In genomic region chr2:104711585-104712485, GRCm38 (mm10) we compare ENCODE assay signal across 8 mouse cellular contexts. TPM values are rescaled to one million over a fixed set of nuclear protein-coding genes. Genes with fewer than 3 reads are reported as not detected.
DNase-seq lines count a peak whose midpoint lies in the region; ATAC-seq and TF ChIP-seq lines count a peak whose summit lies in the region.

TSS of gene Tcp11l1 (minus strand) at chr2:104712169.

- TF ChIP-seq CTCF in G1E (IDR thresholded peaks at IDR 0.05; ENCODE audit: low read depth, low read length): no peak

- no peak for ATAC-seq in G1E (ENCODE audit: extremely low read depth, insufficient number of reproducible peaks, low FRiP score, poor library complexity, severe bottlenecking)
- ATAC-seq in frontal cortex, adult (ENCODE audit: low TSS enrichment): peak; percentile 86
- ATAC-seq in hematopoietic stem cell, adult 5-6 weeks (replicated peaks in 1 of 2; ENCODE audit: insufficient read depth in 1 of 2, low FRiP score in 2 of 2, low TSS enrichment in 1 of 2, low read depth in 1 of 2, poor library complexity in 2 of 2, severe bottlenecking in 2 of 2): peak; percentile 40 to 59
- peak; percentile 93 for ATAC-seq in lung, embryonic 16.5 days (ENCODE audit: low read depth)

- H3K4me2 ChIP-seq in lung, embryonic 16.5 days (ENCODE audit: low read depth, low read length): peak within 1 kb of the TSS; percentile 69

- no peaks in the 10 kb centered on the region for H3K36me3 ChIP-seq in G1E (replicated peaks)
- H3K36me3 ChIP-seq in lung, embryonic 16.5 days (ENCODE audit: control insufficient read depth, insufficient read depth, low read length): no peaks in the 10 kb centered on the region

- peak within 1 kb of the TSS; percentile 50 for H3K27ac ChIP-seq in lung, embryonic 16.5 days (ENCODE audit: low read length)

- no peaks in the 10 kb centered on the region for H3K9me3 ChIP-seq in G1E (replicated peaks)
- H3K9me3 ChIP-seq in lung, embryonic 16.5 days (ENCODE audit: control insufficient read depth, low read length): no peaks in the 10 kb centered on the region

- peaks cover 12% of the 10 kb centered on the region for H3K4me1 ChIP-seq in G1E (ENCODE audit: insufficient read depth, low read depth, low read length)
- H3K4me1 ChIP-seq in lung, embryonic 16.5 days (replicated peaks; ENCODE audit: control insufficient read depth, insufficient read depth, low read length): peaks cover 2% of the 10 kb centered on the region; the same call in 1 of the 2 replicates

- WGBS in lung, embryonic 16.5 days: under 1% methylated on average over 70 of the region's 99 CpGs

- peak; percentile 20 for DNase-seq in G1E (ENCODE audit: low spot score)
- peak; percentile 67 to 82 for DNase-seq in cerebellum, adult 18-20 months
- DNase-seq in layer of hippocampus, postnatal 10 days (ENCODE audit: low spot score in 2 of 2): peak; percentile 72 to 80
- peak; percentile 61 for DNase-seq in ovary, postnatal 10 days (ENCODE audit: low spot score)
- peak; percentile 30 for DNase-seq in thymus, postnatal 25 days

- peak within 1 kb of the TSS; percentile 75 for H3K4me3 ChIP-seq in G1E (ENCODE audit: low read depth, low read length)
- peak within 1 kb of the TSS; percentile 81 for H3K4me3 ChIP-seq in lung, embryonic 16.5 days (ENCODE audit: low read length)

- H3K27me3 ChIP-seq in G1E (ENCODE audit: insufficient read depth, low read length): peaks cover 2% of the 10 kb centered on the region; the same call in 1 of the 2 replicates
- no peaks in the 10 kb centered on the region for H3K27me3 ChIP-seq in lung, embryonic 16.5 days (ENCODE audit: control insufficient read depth, insufficient read depth, low read depth, low read length)

- H3K9ac ChIP-seq in lung, embryonic 16.5 days (ENCODE audit: low read length): peak within 1 kb of the TSS; percentile 87

RNA-seq across cellular contexts. Expression of gene Tcp11l1, which starts in this region (rescaled TPM):
- 15.6 and 17.5 TPM in 2 replicates for total RNA-seq in G1E (2014; fragmentation: Nextera tagmentation)
- 13.5 and 13.6 TPM in 2 replicates for total RNA-seq in G1E (2017)
- 7.2 and 7.8 TPM in 2 replicates for polyA plus RNA-seq in G1E (2012)
- total RNA-seq in hematopoietic stem cell, adult 5-6 weeks (2017): 12.6 and 15.9 TPM in 2 replicates
- 10 to 100 TPM; 48.2 to 49.6 TPM for total RNA-seq in layer of hippocampus, postnatal 10 days (2021)
- 20.1 and 22.8 TPM in 2 replicates for polyA plus RNA-seq in lung, embryonic 16.5 days (2015; fragmentation: Nextera tagmentation; extraction: Ambion mirVana)

Comparison
In these comparisons a context has a peak if more than half of its experiments do, and no peak if none do; other contexts are left out.
1. DNase-seq: peak in every context shown above with its lines; median percentile 76 in layer of hippocampus, postnatal 10 days; 74 in cerebellum, adult 18-20 months; 61 in ovary, postnatal 10 days; 30 in thymus, postnatal 25 days; 20 in G1E.